Mouse (Mus musculus): ENCODE data around the gene Rarres2.

Rarres2 gene

GRCm38 (mm10) chr6:48572572-48573061, at the start of gene Rarres2:
Rarres2 (minus strand) TSS chr6:48572789.
- DNase-seq (ENCODE audit: low spot score in 2 of 2): no peak

GRCm38 (mm10) chr6:48620031-48620430, 47.4 kb upstream of the Rarres2 start:
- no peak for DNase-seq (ENCODE audit: low spot score in 2 of 2)

GRCm38 (mm10) chr6:48614756-48615155, 42.2 kb upstream of the Rarres2 start:
- DNase-seq (ENCODE audit: low spot score in 2 of 2): no peak

- no peak for DNase-seq (ENCODE audit: low spot score in 2 of 2)
Measured at GRCm38 (mm10) chr6:48613464-48613863, 40.9 kb upstream of the Rarres2 start.

- DNase-seq (ENCODE audit: low spot score in 2 of 2): no peak
Measured at GRCm38 (mm10) chr6:48610657-48611056, 38.1 kb upstream of the Rarres2 start.

- DNase-seq (ENCODE audit: low spot score in 2 of 2): no peak
Measured at GRCm38 (mm10) chr6:48609512-48609911, 36.9 kb upstream of the Rarres2 start.

- DNase-seq (ENCODE audit: low spot score in 2 of 2): no peak
Measured at GRCm38 (mm10) chr6:48608124-48608523, 35.5 kb upstream of the Rarres2 start.

- no peak for DNase-seq (ENCODE audit: low spot score in 2 of 2)
Measured at GRCm38 (mm10) chr6:48602080-48602741, 29.6 kb upstream of the Rarres2 start.

- DNase-seq (ENCODE audit: low spot score in 2 of 2): peak; percentile 92 to 97
Measured at GRCm38 (mm10) chr6:48601271-48602079, 28.9 kb upstream of the Rarres2 start, which contains the start of gene Zfp775. Zfp775 (plus strand) TSS chr6:48602063.

- no peak for DNase-seq (ENCODE audit: low spot score in 2 of 2)
Measured at GRCm38 (mm10) chr6:48600594-48600993, 28.0 kb upstream of the Rarres2 start.

- DNase-seq (ENCODE audit: low spot score in 2 of 2): no peak
Measured at GRCm38 (mm10) chr6:48597233-48597625, 24.6 kb upstream of the Rarres2 start.

GRCm38 (mm10) chr6:48596545-48597232, 24.1 kb upstream of the Rarres2 start:
- no peak for DNase-seq (ENCODE audit: low spot score in 2 of 2)

- no peak for DNase-seq (ENCODE audit: low spot score in 2 of 2)
Measured at GRCm38 (mm10) chr6:48595278-48595677, 22.7 kb upstream of the Rarres2 start.

GRCm38 (mm10) chr6:48594043-48594738, 21.6 kb upstream of the Rarres2 start:
- DNase-seq (ENCODE audit: low spot score in 2 of 2): peak; percentile 32 to 56

- DNase-seq (ENCODE audit: low spot score in 2 of 2): peak; percentile 93 to 97
Measured at GRCm38 (mm10) chr6:48593158-48594042, 20.8 kb upstream of the Rarres2 start, which contains the start of the genes Repin1 and Gm44965. Repin1 (plus strand) TSS chr6:48593883. Gm44965 (plus strand) TSS chr6:48593941.

- DNase-seq (ENCODE audit: low spot score in 2 of 2): no peak
Measured at GRCm38 (mm10) chr6:48591871-48592270, 19.3 kb upstream of the Rarres2 start.

GRCm38 (mm10) chr6:48591221-48591845, 18.7 kb upstream of the Rarres2 start:
- DNase-seq (ENCODE audit: low spot score in 2 of 2): no peak

GRCm38 (mm10) chr6:48589194-48589750, 16.7 kb upstream of the Rarres2 start, which contains the start of gene Gm45021:
Gm45021 (plus strand) TSS chr6:48589610.
- no peak for DNase-seq (ENCODE audit: low spot score in 2 of 2)

GRCm38 (mm10) chr6:48582037-48582436, 9.4 kb upstream of the Rarres2 start:
- peak in 1 of 2 experiments; percentile 38 for DNase-seq (ENCODE audit: low spot score in 2 of 2)

Measured in cerebellum, postnatal 4 days (tissue).